Mouse (Mus musculus) right cerebral cortex, postnatal 36 days (tissue): ENCODE data around the gene Gm5286.
"Not testable (repeated sequence)": the region's sequence is repeated elsewhere in the genome, so short reads cannot be mapped to it uniquely, and the experiment has no call there.

Experiments used
- DNase-seq, 2 experiments: peaks; one replicate each; pipeline ENCODE4 v3.0.0; 2022; ENCODE audit warnings: low spot score in 2 of 2, mixed read lengths in 1 of 2

Gene Gm5286

DNA sequence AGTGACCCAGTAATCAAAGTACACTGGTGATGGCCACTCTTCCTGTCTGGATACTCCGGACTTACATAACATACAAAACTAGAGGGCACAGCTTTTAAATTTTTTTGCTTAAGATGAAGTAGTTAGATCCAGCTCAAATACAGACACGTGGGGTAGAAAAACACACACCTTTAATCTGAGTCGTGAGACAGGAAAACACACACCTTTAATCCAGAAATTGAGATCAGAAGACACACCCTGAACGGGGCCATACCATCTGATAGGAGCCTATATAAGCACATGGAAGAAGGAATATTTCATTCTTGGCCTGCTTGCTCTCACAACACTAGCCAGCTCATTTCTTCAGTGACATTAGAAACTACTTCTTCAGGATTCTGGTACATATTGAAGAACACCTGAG is at the start of gene Gm5286:
Gene Gm5286, plus strand, starts transcription at position 301 of the 400 bp plus-strand sequence.
- not testable (repeated sequence) for DNase-seq

DNA sequence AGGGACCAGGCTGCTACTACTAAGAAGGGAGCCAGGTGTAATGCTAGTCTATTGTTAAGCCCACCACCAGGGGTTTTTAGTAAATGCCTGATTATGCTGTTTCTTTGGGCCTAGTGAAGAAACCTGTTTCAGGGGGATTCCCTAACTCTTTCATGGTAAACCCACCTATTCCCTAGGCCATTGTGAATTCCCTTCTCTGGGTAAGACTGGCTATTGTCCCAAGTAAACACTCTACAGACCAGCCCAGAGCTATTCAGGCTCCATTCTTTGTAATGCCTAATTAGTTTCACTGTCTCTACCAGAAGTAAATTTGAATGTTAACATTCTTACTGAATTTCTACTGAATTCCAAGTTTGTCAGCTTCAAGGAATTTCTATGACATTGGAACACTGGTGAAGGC is 29.2 kb upstream of the Gm5286 start:
- not testable (repeated sequence) for DNase-seq

DNA sequence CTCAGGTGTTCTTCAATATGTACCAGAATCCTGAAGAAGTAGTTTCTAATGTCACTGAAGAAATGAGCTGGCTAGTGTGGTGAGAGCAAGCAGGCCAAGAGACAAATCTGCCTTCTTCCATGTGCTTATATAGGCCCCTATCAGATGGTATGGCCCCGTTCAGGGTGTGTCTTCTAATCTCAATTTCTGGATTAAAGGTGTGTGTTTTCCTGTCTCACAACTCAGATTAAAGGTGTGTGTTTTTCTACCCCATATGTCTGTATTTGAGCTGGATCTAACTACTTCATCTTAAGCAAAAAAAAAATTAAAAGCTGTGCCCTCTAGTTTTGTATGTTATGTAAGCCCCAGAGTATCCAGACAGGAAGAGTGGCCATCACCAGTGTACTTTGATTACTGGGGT is 18.4 kb upstream of the Gm5286 start, which contains the start of gene Gm10696:
Gene Gm10696, minus strand, starts transcription at position 101 of the 400 bp plus-strand sequence.
- DNase-seq, result not testable (repeated sequence)
